Mouse (Mus musculus) heart, adult 2 months (tissue): ENCODE results near the gene Depp1. TPM values are rescaled to one million over a fixed set of nuclear protein-coding genes. Genes with fewer than 3 reads are reported as not detected.

Source experiments
- DNase-seq, 2 experiments: peaks; one replicate each; pipeline ENCODE4 v3.0.0; 2021
- H3K27ac ChIP-seq: fragments of 200-600 bp; 2 replicates; pipeline ENCODE4 v1.8.1; 2022
- H3K27me3 ChIP-seq: fragments of 200-500 bp; 2 replicates; pipeline ENCODE4 v1.6.1; 2012; ENCODE audit warnings: mild to moderate bottlenecking, low read length, inconsistent platforms, mixed read lengths; ENCODE audit not compliant: control insufficient read depth, insufficient read depth
- H3K36me3 ChIP-seq: fragments of 200-500 bp; 2 replicates; pipeline ENCODE4 v1.6.1; 2012; ENCODE audit warnings: low read length, inconsistent platforms; ENCODE audit not compliant: control insufficient read depth, insufficient read depth
- H3K4me1 ChIP-seq: fragments of 200-500 bp; 2 replicates; pipeline ENCODE4 v1.6.1; 2011; ENCODE audit warnings: low read length; ENCODE audit not compliant: control insufficient read depth, insufficient read depth
- H3K4me3 ChIP-seq: fragments of 200-600 bp; 2 replicates; pipeline ENCODE4 v1.8.1; 2022
- H3K79me2 ChIP-seq: fragments of 200-500 bp; replicated peaks from 2 replicates; pipeline ENCODE4 v1.6.1; 2012; ENCODE audit warnings: mild to moderate bottlenecking, inconsistent platforms, low read length, moderate library complexity, mixed read lengths; ENCODE audit not compliant: control insufficient read depth, insufficient read depth
- H3K9ac ChIP-seq: fragments of 200-500 bp; 2 replicates; pipeline ENCODE4 v1.6.1; 2012; ENCODE audit warnings: low read depth, mild to moderate bottlenecking, control low read depth, inconsistent platforms, low read length, mixed read lengths
- CTCF ChIP-seq: fragments of 200-600 bp; IDR thresholded peaks from 2 replicates; pipeline ENCODE4 v1.8.1; 2022; ENCODE audit warnings: antibody characterized with exemption, mild to moderate bottlenecking, moderate library complexity
- EP300 ChIP-seq: fragments of 200-500 bp; IDR thresholded peaks from 2 replicates; pipeline ENCODE4 v1.6.1; 2011; ENCODE audit warnings: low read depth, low read length, control low read depth; ENCODE audit not compliant: insufficient read depth
- POLR2A ChIP-seq: fragments of 200-500 bp; IDR thresholded peaks from 2 replicates; pipeline ENCODE4 v1.6.1; 2011; ENCODE audit warnings: mild to moderate bottlenecking, low read depth, low read length, control low read depth; ENCODE audit not compliant: insufficient read depth
- intact Hi-C: fragments of 180-260 bp; cut with DNase I; formaldehyde crosslinking; loops from one replicate; pipeline ENCODE4 v1.15.1; 2025
- microRNA-seq, 2 experiments: library from miRNA; unstranded; fragments of <30 nt; microRNA quantifications; one replicate each; pipeline ENCODE4 v1.2.0; 2021
- polyA plus RNA-seq: library from polyadenylated mRNA; depleted of rRNA; stranded (reverse); fragments of >200 nt; gene quantifications from 2 replicates; pipeline ENCODE4 v1.2.3, GENCODE M21; 2012; rRNA removed
- total RNA-seq, 2 experiments: library from RNA; stranded (reverse); gene quantifications; 2 replicates each; pipeline ENCODE4 v1.2.3; 2021

The Depp1 gene
- total and polyA plus RNA-seq, 3 experiments: 53.0 to 86.1 (median 53.5) TPM

DNA sequence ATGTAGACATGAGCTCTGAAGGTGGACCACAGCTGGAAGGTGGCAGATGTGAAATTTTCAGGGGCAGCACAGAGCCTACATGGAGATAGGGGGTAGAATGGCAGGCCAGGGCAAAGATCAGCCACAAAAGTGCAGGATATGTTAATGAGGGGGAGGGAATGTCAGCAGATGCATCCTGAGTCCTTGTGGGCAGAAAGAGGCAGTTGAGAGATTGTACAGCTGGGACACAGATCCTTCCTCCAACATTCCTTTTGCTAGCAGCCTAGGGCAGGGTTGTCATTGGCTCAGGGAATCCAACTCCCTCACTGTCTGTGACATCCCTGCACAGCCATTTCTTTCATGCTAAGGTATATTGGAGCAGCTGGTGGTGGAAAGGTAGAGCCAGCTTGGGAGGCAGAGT is 50.4 kb downstream of the Depp1 start:
- intact Hi-C loops: no loop called here
- Histone ChIP-seq H3K4me1 (no peaks in the 10 kb centered on the region), H3K36me3 (no peaks in the 10 kb centered on the region), H3K27ac (no peak overlapping the region), H3K79me2 (no peaks in the 10 kb centered on the region), H3K4me3 (no peak overlapping the region), H3K9ac (no peak overlapping the region), H3K27me3 (no peaks in the 10 kb centered on the region)
- no peak for DNase-seq
- TF ChIP-seq CTCF: no peak
- no peak for TF ChIP-seq POLR2A
- TF ChIP-seq EP300: no peak

Small RNAs within 50 kb of the gene (microRNA-seq; reads per million reads assigned to microRNA genes)
- 0 reads per million in 2 experiments for gene Mir7043

Other genes with a start within 250 kb of the Depp1 start
- gene Alox5, start 189.4 kb upstream of the Depp1 start, total RNA-seq: 10 to 100 TPM; 14.3 to 16.4 TPM
- 6.6 and 12.2 TPM in 2 replicates for gene Alox5, start 189.4 kb upstream of the Depp1 start, polyA plus RNA-seq
- not detected for gene Olfr211, start 161.5 kb upstream of the Depp1 start, total RNA-seq
- gene Olfr211, start 161.5 kb upstream of the Depp1 start, polyA plus RNA-seq: not detected in 2 replicates
- not detected for gene Olfr212, start 144.1 kb upstream of the Depp1 start, total RNA-seq
- gene Olfr212, start 144.1 kb upstream of the Depp1 start, polyA plus RNA-seq: not detected in 2 replicates
- gene Olfr213, start 112.2 kb upstream of the Depp1 start, total RNA-seq: not detected
- not detected in 2 replicates for gene Olfr213, start 112.2 kb upstream of the Depp1 start, polyA plus RNA-seq
- 1 to 10 TPM; 1.3 to 2.3 TPM for gene Gm5580, start 99.5 kb upstream of the Depp1 start, total RNA-seq
- gene Gm5580, start 99.5 kb upstream of the Depp1 start, polyA plus RNA-seq: 0.12 TPM in 1 of 2 replicates, not detected in the other
- gene Olfr214, start 96.4 kb upstream of the Depp1 start, total RNA-seq: not detected
- gene Olfr214, start 96.4 kb upstream of the Depp1 start, polyA plus RNA-seq: not detected in 2 replicates
- gene Olfr215, start 66.4 kb upstream of the Depp1 start, total RNA-seq: not detected
- not detected in 2 replicates for gene Olfr215, start 66.4 kb upstream of the Depp1 start, polyA plus RNA-seq
- 10 to 100 TPM; 14.8 to 19.2 TPM for gene Zfp422, start 21.6 kb upstream of the Depp1 start, total RNA-seq
- 13.1 and 27.8 TPM in 2 replicates for gene Zfp422, start 21.6 kb upstream of the Depp1 start, polyA plus RNA-seq
- 1 to 10 TPM; 5.8 TPM for gene Rassf4, start 23.3 kb downstream of the Depp1 start, total RNA-seq
- gene Rassf4, start 23.3 kb downstream of the Depp1 start, polyA plus RNA-seq: 6.4 and 8.9 TPM in 2 replicates
- gene Tmem72, start 66.3 kb downstream of the Depp1 start, total RNA-seq: under 1 TPM; 0.03 to 0.05 TPM
- gene Tmem72, start 66.3 kb downstream of the Depp1 start, polyA plus RNA-seq: under 0.01 TPM in 2 replicates